Mouse (Mus musculus) splenic B cell, adult 2 months (primary cell): ENCODE measurements at regions not wholly inside any gene's neighbourhood (a gene's known extent, or its start where the extent isn't known, plus 50 kb on each side); places are given as distances from the start of the nearest gene placed in this dataset.

ENCODE experiments used
- DNase-seq: peaks from one replicate; pipeline ENCODE4 v3.0.0-alpha.2; 2011; ENCODE audit warnings: low read depth, low spot score
- H3K27me3 ChIP-seq: 2 replicates; pipeline ENCODE4 v1.6.1; 2012; ENCODE audit warnings: mild to moderate bottlenecking, low read length, moderate library complexity, mixed read lengths; ENCODE audit not compliant: control insufficient read depth, poor library complexity, insufficient read depth, severe bottlenecking
- H3K36me3 ChIP-seq: 2 replicates; pipeline ENCODE4 v1.6.1; 2012; ENCODE audit warnings: mild to moderate bottlenecking, low read length, moderate library complexity, mixed read lengths; ENCODE audit not compliant: control insufficient read depth, poor library complexity, insufficient read depth, severe bottlenecking

DNA sequence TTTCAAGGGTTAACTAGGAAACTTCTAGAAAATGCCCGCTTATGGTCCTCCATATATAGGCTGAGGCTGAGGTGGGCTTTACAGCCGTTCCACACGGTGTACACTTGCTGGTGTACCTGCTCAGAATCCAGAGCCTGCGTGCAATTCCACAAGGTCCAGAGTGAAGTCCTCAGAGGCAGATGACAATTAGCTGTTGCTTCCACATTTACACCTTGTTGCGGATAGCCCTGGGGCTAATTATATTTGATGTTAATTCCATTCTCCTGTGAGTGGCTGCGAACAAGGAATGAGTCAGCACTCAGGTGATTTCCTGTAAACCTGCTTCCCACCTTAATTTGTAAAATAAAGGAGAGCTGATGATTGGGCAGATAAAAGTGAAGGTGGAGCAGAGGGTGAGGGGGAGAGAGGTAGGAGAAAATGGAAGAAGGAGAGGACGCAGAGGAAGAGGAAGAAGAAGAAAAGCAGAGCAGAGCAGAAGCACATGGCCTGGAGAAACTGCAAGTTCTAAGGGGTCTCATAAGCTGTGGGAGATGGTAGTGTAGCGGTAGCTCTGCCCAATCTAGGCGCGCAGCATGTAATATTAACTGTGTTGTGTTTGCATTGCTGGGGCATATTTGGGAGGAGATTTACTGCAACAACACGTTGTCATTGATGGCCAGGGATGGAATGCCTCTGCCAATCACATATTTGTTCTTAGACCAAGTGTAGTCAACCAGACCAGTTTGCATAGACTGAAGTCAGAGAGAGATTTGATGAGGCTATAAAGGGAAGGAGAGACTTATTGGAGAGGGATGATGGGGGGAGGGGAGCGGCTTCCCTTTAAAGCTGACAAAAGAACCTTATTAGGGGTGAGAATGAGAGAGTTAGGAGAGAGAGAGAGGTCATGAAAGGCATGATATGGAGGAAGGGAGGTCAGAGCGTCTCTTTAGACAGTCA is 82.5 kb downstream of the Tmem130 start:
- no peaks in the 10 kb centered on the region for H3K36me3 ChIP-seq
- DNase-seq = no peak
- no peaks in the 10 kb centered on the region for H3K27me3 ChIP-seq

DNA sequence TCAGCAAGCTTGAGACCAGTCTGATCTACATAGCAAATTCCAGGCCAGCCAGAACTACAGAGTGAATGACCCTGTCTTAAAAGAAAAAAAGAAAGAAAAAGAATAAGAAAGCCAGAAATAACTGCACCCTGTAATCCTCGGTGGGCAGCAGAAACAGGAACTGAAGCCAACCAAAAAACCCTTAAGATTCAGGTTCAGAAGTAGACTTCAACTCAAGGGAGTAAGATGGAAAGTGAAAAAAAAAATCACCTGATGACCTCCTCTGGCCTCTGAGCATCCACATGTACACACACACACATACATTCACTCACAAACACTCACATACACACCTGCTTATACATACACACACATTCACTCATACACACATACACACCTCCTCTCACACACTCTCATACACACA is 77.4 kb downstream of the Tmem130 start:
- Histone ChIP-seq H3K36me3 (no peaks in the 10 kb centered on the region), H3K27me3 (no peaks in the 10 kb centered on the region)
- no peak for DNase-seq
